In the genomic region with DNA sequence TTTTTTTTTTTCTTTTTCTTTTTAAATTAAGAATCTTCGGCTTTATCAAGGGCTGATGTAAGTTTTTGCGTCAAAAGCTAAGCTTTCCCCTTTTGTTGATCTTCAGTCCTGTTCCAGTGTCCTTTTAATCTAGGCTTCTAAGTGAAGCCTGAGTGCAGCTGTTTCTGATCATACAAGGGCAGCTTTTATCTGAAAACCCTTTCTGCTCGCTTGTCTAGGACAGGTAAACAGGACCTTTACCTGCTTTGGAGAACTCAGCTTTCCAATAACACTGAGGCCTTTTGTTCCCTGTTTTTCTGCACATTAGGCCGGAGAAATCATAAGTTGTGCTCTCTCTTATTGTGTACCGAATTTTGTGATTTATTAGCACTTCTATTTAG, we compare ENCODE assay signal across 8 mouse cellular contexts. TPM values are rescaled to one million over a fixed set of nuclear protein-coding genes. Genes with fewer than 3 reads are reported as not detected.
DNase-seq lines count a peak whose midpoint lies in the region; ATAC-seq and TF ChIP-seq lines count a peak whose summit lies in the region.

No protein-coding gene starts in this region.

- no peak for TF ChIP-seq POLR2A in lung, adult 2 months (IDR thresholded peaks at IDR 0.05; ENCODE audit: borderline replicate concordance, extremely low read depth, low read depth, low read length)
- TF ChIP-seq POLR2A in embryonic fibroblast, embryonic 13.5 days (IDR thresholded peaks at IDR 0.05; ENCODE audit: low read depth, low read length), result no peak
- TF ChIP-seq POLR2A in small intestine, adult 2 months (IDR thresholded peaks at IDR 0.05; ENCODE audit: low read depth, low read length), result no peak

- ATAC-seq in limb, embryonic 13.5 days (ENCODE audit: low FRiP score, low read depth), result no peak

- no peaks in the 10 kb centered on the region for H3K9me3 ChIP-seq in limb, embryonic 13.5 days

- H3K27me3 ChIP-seq in limb, embryonic 13.5 days, result no peaks in the 10 kb centered on the region
- H3K27me3 ChIP-seq in small intestine, adult 2 months (ENCODE audit: control insufficient read depth, insufficient read depth, low read length), result no peaks in the 10 kb centered on the region

- peak overlapping the region; percentile 100 for H3K27ac ChIP-seq in embryonic fibroblast, embryonic 13.5 days (ENCODE audit: insufficient read depth, low read length)
- H3K27ac ChIP-seq in limb, embryonic 13.5 days, result peak overlapping the region; percentile 100
- H3K27ac ChIP-seq in small intestine, adult 2 months (ENCODE audit: insufficient read depth, low read depth, low read length), result peak overlapping the region; percentile 99

- H3K4me1 ChIP-seq in lung, adult 2 months (ENCODE audit: control insufficient read depth, insufficient read depth, low read length), result peaks cover 3% of the 10 kb centered on the region; the same call in 1 of the 2 replicates
- no peaks in the 10 kb centered on the region; the same call in 1 of the 2 replicates for H3K4me1 ChIP-seq in embryonic fibroblast, embryonic 13.5 days (ENCODE audit: control insufficient read depth, insufficient read depth, low read length)
- H3K4me1 ChIP-seq in limb, embryonic 13.5 days, result peaks cover 18% of the 10 kb centered on the region
- H3K4me1 ChIP-seq in small intestine, adult 2 months (ENCODE audit: control insufficient read depth, insufficient read depth, insufficient read length, low read length), result peaks cover 5% of the 10 kb centered on the region; the same call in 1 of the 2 replicates

- H3K9ac ChIP-seq in limb, embryonic 13.5 days, result peak overlapping the region; percentile 86

- TF ChIP-seq CTCF in lung, adult 2 months (IDR thresholded peaks at IDR 0.05; ENCODE audit: insufficient read depth, low read length), result no peak
- no peak for TF ChIP-seq CTCF in embryonic fibroblast, embryonic 13.5 days (IDR thresholded peaks at IDR 0.05; ENCODE audit: borderline replicate concordance, insufficient read depth, low read length)
- no peak for TF ChIP-seq CTCF in small intestine, adult 2 months (IDR thresholded peaks at IDR 0.05; ENCODE audit: extremely low read depth, insufficient read length, insufficient replicate concordance, low read depth, low read length)

- 30% methylated on average over 5 of the region's 5 CpGs for WGBS in lung, adult 2 months
- whole genome bisulfite sequencing in limb, embryonic 13.5 days, result 24% methylated on average over 5 of the region's 5 CpGs
- 14% methylated on average over 5 of the region's 5 CpGs for WGBS in small intestine, adult 2 months

- 0 out of 2 replicates have a peak, but pooled peaks cover 2% of the 10 kb centered on the region for H3K36me3 ChIP-seq in limb, embryonic 13.5 days
- peaks cover 2% of the 10 kb centered on the region; the same call in 1 of the 2 replicates for H3K36me3 ChIP-seq in small intestine, adult 2 months (ENCODE audit: control insufficient read depth, insufficient read depth, low read length)

- H3K4me3 ChIP-seq in lung, adult 2 months (replicated peaks; ENCODE audit: extremely low read depth, low read depth, low read length), result peak overlapping the region; percentile 34
- H3K4me3 ChIP-seq in embryonic fibroblast, embryonic 13.5 days (ENCODE audit: insufficient read depth, low read length), result peak overlapping the region; percentile 62
- H3K4me3 ChIP-seq in limb, embryonic 13.5 days, result peak overlapping the region; percentile 74
- H3K4me3 ChIP-seq in small intestine, adult 2 months (ENCODE audit: low read depth, low read length), result no peak overlapping the region

- H3K4me2 ChIP-seq in limb, embryonic 13.5 days (replicated peaks), result peak overlapping the region; percentile 61

- DNase-seq in lung, adult 2 months, result no peak
- DNase-seq in lung, adult 18-20 months, result no peak
- DNase-seq in gastrocnemius, postnatal 10 days, result no peak
- no peak for DNase-seq in urinary bladder, postnatal 14 days (ENCODE audit: low spot score)
- no peak for DNase-seq in thymus, adult 18-20 months

RNA-seq across cellular contexts. Expression of a gene that starts 27.3 kb away (rescaled TPM):
- not detected in 2 replicates for polyA plus RNA-seq in lung, adult 2 months (2012; rRNA removed)
- not detected in 2 replicates for polyA plus RNA-seq in embryonic fibroblast, embryonic 13.5 days (2011; ENCODE audit: insufficient read length, low read depth, missing spikeins)
- not detected in 2 replicates for polyA plus RNA-seq in limb, embryonic 13.5 days (2015; fragmentation: Nextera tagmentation; extraction: Ambion mirVana)
- polyA plus RNA-seq in small intestine, adult 2 months (2012; rRNA removed), result not detected in 2 replicates
- total RNA-seq in gastrocnemius, postnatal 10 days (2021), result not detected
